Mouse (Mus musculus): ENCODE data around the gene Espn. TPM values are rescaled to one million over a fixed set of nuclear protein-coding genes. Genes with fewer than 3 reads are reported as not detected.

Espn gene
- polyA plus RNA-seq, 1 experiment, result 0.97 TPM

DNA sequence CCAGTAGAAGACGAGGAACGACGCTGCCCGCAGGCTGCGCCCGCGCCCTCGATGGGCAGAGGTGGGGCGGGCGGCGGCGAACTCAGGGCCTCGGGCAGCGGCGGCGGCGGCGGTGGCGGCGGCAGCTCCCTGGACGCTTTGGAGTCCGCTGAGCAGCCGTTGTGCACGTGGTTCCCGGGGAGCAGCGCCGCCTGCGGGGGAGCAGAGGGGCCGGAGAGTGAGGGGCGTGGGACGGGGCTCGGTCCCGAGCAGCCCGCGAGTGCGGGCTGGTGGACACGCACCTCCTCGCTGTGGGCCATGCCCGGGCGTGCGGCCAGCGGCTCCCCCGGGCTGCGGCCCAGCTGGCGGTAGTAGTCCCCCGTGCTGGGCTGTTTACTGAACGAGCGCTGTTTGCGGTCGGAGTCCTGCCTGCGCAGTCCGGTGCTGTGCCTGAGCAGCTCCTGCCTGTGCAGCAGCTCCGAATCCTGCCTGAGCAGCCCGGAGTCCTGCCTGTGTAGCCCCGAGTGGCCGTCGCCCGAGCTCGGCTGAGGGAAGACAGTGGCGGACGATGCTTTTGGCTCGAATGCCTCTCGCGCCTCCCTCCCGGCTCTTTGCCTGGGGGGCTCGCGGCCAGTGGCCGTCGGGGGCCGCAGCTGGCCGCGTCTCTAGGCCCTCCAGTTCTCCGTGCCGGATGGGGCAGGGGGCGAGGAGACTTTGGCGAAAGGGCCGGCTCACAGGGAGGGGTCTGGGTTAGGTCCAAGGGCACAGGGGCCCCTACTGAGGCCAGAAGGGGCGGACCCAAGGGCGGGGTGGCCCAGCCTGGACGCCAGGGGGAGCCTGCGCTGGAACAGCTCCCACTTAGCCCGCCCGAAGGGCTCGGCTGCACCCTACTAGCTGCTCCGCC is 21.2 kb downstream of the Espn start:
- Histone ChIP-seq H3K4me3 (ENCODE audit: insufficient read depth, low read length) (peak overlapping the region; percentile 22), H3K4me1 (ENCODE audit: control insufficient read depth, insufficient read depth, low read length) (no peaks in the 10 kb centered on the region), H3K27ac (ENCODE audit: insufficient read depth, low read depth, low read length) (no peak overlapping the region)
- TF ChIP-seq POLR2A (IDR thresholded peaks at IDR 0.05; ENCODE audit: borderline replicate concordance, low read depth, low read length), result no peak
- TF ChIP-seq CTCF (IDR thresholded peaks at IDR 0.05; ENCODE audit: low read depth, low read length), result no peak

DNA sequence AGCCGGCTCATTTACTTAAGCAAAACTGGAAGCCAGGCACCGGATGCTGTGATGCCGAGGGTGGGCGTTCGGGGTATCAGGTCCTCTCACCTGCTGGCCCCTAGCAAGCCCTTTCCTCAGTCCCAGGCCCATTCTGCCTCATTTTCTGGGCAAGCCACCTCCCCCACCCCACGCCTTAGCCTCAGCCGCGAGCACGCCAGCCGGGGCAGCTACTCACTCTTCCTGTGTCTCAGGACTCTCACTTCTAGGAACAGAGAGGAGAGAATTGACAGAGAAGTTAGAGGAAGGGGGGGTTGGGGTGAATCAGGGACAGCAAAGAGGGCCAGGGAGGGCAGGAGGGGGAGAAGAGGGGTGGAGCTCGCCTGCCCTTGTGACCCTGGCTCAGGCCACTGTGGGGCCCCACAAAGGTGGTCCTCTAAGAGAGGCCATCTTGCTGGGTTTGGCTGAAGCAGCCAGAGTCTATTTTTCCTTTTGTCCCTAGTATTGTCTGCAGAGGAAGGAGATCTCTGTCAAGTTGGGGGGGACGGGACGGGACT is 22.7 kb downstream of the Espn start:
- TF ChIP-seq POLR2A (IDR thresholded peaks at IDR 0.05; ENCODE audit: borderline replicate concordance, low read depth, low read length) (no peak), CTCF (IDR thresholded peaks at IDR 0.05; ENCODE audit: low read depth, low read length) (no peak)
- Histone ChIP-seq H3K4me3 (ENCODE audit: insufficient read depth, low read length) (no peak overlapping the region), H3K27ac (ENCODE audit: insufficient read depth, low read depth, low read length) (no peak overlapping the region), H3K4me1 (ENCODE audit: control insufficient read depth, insufficient read depth, low read length) (peaks cover 9% of the 10 kb centered on the region; the same call in 1 of the 2 replicates)

- no peak overlapping the region for H3K4me3 ChIP-seq (ENCODE audit: insufficient read depth, low read length)
- H3K27ac ChIP-seq (ENCODE audit: insufficient read depth, low read depth, low read length), result no peak overlapping the region
Observed at GRCm38 (mm10) chr4:152128784-152129183, 23.4 kb downstream of the Espn start.

GRCm38 (mm10) chr4:152127884-152128283 is 24.3 kb downstream of the Espn start:
- H3K4me3 ChIP-seq (ENCODE audit: insufficient read depth, low read length), result no peak overlapping the region
- H3K27ac ChIP-seq (ENCODE audit: insufficient read depth, low read depth, low read length), result no peak overlapping the region
- peaks cover 14% of the 10 kb centered on the region for H3K4me1 ChIP-seq (ENCODE audit: control insufficient read depth, insufficient read depth, low read length)
- TF ChIP-seq CTCF (IDR thresholded peaks at IDR 0.05; ENCODE audit: low read depth, low read length), result no peak
- no peak for TF ChIP-seq POLR2A (IDR thresholded peaks at IDR 0.05; ENCODE audit: borderline replicate concordance, low read depth, low read length)

More at GRCm38 (mm10) chr4:152128784-152129183, 23.4 kb downstream of the Espn start:
- H3K4me1 ChIP-seq (ENCODE audit: control insufficient read depth, insufficient read depth, low read length), result peaks cover 14% of the 10 kb centered on the region
- no peak for TF ChIP-seq POLR2A (IDR thresholded peaks at IDR 0.05; ENCODE audit: borderline replicate concordance, low read depth, low read length)
- TF ChIP-seq CTCF (IDR thresholded peaks at IDR 0.05; ENCODE audit: low read depth, low read length), result no peak

DNA sequence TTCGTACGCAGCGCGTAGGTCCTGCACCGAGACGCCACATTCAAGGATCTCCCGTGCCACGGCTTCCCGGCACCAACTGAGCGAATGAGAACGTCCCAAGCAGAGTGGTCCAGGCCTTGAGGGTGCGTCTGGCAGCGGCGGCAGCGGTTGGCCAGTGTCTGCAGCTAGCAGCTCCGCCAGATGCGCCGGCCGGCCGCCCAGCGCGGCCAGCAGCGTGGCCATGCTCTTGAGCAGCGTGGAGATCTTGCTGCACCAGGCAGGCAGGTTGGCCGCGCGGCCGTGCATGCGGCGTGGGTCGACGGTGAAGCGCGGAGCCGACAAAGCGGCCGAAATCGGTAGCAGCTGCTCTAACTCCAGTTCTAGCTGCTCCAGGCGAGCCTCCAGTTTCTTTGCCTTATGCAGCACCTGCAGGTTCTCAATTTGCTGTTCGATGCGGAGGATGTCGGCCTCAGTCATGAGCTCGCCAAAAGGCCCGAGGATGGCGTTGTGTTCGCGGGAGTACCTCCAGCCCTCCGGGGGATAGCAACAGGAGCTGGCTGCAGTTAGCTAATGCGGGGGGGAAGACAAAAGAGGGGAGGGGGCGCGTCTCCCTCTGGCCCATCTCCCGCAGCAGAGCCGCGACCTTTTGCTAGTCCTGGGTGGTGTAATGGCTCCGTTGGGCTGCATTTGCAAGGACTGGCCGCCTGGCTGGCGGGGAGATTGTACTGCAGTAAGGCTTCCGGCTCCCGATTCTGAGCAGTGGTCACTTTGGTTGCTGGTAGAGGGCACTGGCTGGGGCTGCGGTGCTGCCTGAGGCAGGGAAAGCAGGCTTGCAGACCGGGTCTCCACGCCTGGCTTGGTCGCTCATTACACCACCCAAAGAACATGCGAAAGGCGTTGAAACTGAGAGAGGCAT is 25.9 kb downstream of the Espn start:
- no peak overlapping the region for H3K4me3 ChIP-seq (ENCODE audit: insufficient read depth, low read length)
- TF ChIP-seq POLR2A (IDR thresholded peaks at IDR 0.05; ENCODE audit: borderline replicate concordance, low read depth, low read length) (no peak), CTCF (IDR thresholded peaks at IDR 0.05; ENCODE audit: low read depth, low read length) (no peak)
- no peak overlapping the region for H3K27ac ChIP-seq (ENCODE audit: insufficient read depth, low read depth, low read length)
- peaks cover 14% of the 10 kb centered on the region for H3K4me1 ChIP-seq (ENCODE audit: control insufficient read depth, insufficient read depth, low read length)

- TF ChIP-seq POLR2A (IDR thresholded peaks at IDR 0.05; ENCODE audit: borderline replicate concordance, low read depth, low read length) (no peak), CTCF (IDR thresholded peaks at IDR 0.05; ENCODE audit: low read depth, low read length) (no peak)
- Histone ChIP-seq H3K4me3 (ENCODE audit: insufficient read depth, low read length) (peak overlapping the region; percentile 16; the same call in 1 of the 2 replicates), H3K4me1 (ENCODE audit: control insufficient read depth, insufficient read depth, low read length) (peaks cover 14% of the 10 kb centered on the region), H3K27ac (ENCODE audit: insufficient read depth, low read depth, low read length) (no peak overlapping the region)
Observed at GRCm38 (mm10) chr4:152125161-152126025, 26.8 kb downstream of the Espn start.

GRCm38 (mm10) chr4:152124361-152124961 is 27.7 kb downstream of the Espn start:
- no peak overlapping the region for H3K27ac ChIP-seq (ENCODE audit: insufficient read depth, low read depth, low read length)
- TF ChIP-seq CTCF (IDR thresholded peaks at IDR 0.05; ENCODE audit: low read depth, low read length), result no peak
- no peak for TF ChIP-seq POLR2A (IDR thresholded peaks at IDR 0.05; ENCODE audit: borderline replicate concordance, low read depth, low read length)
- H3K4me3 ChIP-seq (ENCODE audit: insufficient read depth, low read length), result no peak overlapping the region
- peaks cover 14% of the 10 kb centered on the region for H3K4me1 ChIP-seq (ENCODE audit: control insufficient read depth, insufficient read depth, low read length)

DNA sequence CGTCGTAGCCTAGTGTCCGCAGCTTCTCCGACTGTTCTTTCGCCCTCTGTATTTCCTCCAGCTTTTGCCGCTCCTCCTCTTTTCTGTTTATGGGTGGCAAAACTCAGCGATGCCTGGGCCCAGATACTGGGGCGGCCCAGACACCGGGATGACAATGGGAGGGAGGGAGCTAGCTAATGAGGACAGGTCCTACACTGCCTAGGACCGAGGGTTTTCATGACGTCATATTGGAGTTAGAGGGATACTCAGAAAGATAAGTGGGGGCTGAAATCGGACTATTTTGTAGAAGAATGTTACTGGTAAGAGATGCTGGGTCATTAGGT is 31.0 kb downstream of the Espn start:
- Histone ChIP-seq H3K4me1 (ENCODE audit: control insufficient read depth, insufficient read depth, low read length) (peaks cover 14% of the 10 kb centered on the region), H3K4me3 (ENCODE audit: insufficient read depth, low read length) (no peak overlapping the region), H3K27ac (ENCODE audit: insufficient read depth, low read depth, low read length) (no peak overlapping the region)
- no peak for TF ChIP-seq CTCF (IDR thresholded peaks at IDR 0.05; ENCODE audit: low read depth, low read length)
- no peak for TF ChIP-seq POLR2A (IDR thresholded peaks at IDR 0.05; ENCODE audit: borderline replicate concordance, low read depth, low read length)

Data from bone marrow macrophage, adult 2 months (primary cell).